Mouse (Mus musculus) left cerebral cortex, postnatal 14 days (tissue): ENCODE data around the gene Cacna1i. TPM values are rescaled to one million over a fixed set of nuclear protein-coding genes. Genes with fewer than 3 reads are reported as not detected.

Experiments
- DNase-seq, 2 experiments: peaks; one replicate each; pipeline ENCODE4 v3.0.0; 2021 to 2022; ENCODE audit warnings: low spot score in 2 of 2, mixed read lengths in 1 of 2
- intact Hi-C: fragments of 180-260 bp; cut with DNase I; formaldehyde crosslinking; loops from one replicate; pipeline ENCODE4 v1.15.1; 2025
- total RNA-seq, 2 experiments: library from RNA; stranded (reverse); gene quantifications; 2 replicates each; pipeline ENCODE4 v1.2.3; 2021

The Cacna1i gene
- total RNA-seq, 2 experiments from 2014 or later = 85.0 to 100 TPM

DNA sequence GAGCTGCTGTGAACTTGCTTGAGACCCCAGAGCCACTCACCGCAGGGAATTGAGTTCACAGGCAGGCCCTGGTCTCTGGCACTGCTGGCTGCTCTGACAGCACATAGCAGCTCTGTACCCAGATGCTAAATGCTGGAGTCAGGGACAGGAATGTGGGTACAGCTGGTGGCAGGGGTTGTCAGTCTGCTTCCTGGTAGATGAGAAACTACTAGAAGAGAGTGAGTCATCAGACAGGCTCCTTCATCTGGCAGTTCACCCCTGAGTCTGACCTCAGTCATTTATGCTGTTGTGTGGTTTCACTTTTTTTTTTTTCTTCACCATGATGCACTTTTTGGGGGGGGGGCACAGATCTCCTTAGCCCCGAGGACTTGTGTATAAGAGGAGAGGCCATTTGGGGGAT, 32.3 kb downstream of the Cacna1i start:
- intact Hi-C loops = no loop called here
- DNase-seq = no peak

DNA sequence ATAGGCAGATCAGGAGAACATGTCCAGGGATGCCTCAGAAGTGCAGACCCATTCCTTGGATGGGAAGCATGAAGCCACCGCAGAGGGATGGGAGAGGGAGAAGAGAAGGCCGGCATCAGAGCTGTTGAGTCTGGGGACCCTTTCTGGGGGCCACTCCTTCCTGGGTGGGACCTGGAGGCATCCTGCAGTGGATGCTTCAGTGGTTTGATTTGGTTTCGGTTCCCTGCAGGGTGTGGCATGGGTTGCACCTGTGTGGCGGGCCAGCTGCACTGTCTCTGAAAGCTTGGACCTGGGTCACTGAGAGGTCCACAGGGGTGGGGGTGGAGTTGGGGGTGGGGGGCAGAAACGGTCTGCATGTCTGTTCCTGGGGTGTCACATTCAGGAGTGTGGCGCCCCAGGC, 32.9 kb downstream of the Cacna1i start:
- intact Hi-C loops = no loop called here
- no peak for DNase-seq

DNA sequence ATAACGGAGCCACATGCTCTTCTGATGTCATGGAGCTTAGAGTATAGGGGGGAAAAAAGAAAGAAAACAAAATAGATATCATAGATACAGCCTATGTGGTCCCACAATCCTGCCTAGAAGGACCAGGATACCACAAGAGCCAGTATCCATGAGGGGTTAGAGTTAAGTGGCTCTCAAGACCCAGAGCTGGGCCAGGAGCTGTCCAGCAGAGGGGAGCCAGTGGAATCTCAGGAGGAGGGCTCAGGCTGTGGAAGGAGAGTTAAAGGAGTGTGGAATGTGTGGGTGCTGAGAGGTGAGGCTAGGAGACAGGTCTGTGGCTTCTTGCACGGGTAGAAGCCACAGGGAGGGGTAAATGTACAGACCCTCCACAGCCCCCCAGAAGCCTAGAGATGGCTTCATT, 38.2 kb downstream of the Cacna1i start:
- intact Hi-C loops = no loop called here
- no peak for DNase-seq

DNA sequence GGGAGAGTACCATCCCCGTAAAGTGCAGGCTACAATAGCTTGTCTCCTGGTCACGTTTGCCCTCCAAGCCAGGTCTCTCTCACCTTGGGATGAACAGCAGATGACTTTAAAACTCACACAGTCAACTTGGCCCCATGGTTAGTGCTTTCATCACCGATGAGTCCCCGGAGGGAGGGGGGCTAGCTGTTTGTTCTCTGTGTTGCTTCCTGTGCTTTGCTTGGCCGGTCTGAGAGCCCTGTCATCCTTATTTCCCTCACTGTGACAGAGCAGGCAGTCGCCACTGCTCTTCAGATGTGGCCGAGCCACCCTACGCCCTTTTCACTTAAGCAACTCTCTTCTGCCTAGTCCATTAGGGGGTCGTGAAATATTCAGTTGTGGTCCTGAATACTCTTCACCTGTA, 38.7 kb downstream of the Cacna1i start:
- no peak for DNase-seq

DNA sequence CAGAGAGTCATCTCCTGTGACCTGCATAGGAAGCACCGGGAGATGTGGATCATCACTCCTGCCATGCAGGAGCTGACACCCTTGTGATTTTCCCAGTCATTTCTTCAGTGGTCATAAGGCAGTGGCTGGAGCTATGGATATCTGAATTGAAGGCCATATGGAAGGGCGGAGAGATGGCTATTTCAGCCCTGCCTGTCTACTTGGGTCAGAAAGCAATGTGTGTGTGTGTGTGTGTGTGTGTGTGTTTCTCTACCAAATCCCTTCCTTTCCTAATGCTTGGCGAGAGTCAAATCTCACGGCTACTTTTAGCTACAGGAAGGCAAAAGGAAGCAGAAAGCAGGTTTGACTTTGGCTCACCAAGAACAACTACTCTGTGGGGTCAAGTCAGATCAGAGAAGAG, 39.9 kb downstream of the Cacna1i start:
- intact Hi-C loops = no loop called here
- no peak for DNase-seq

More for the DNA sequence above, 38.7 kb downstream of the Cacna1i start:
- intact Hi-C loops = no loop called here

DNA sequence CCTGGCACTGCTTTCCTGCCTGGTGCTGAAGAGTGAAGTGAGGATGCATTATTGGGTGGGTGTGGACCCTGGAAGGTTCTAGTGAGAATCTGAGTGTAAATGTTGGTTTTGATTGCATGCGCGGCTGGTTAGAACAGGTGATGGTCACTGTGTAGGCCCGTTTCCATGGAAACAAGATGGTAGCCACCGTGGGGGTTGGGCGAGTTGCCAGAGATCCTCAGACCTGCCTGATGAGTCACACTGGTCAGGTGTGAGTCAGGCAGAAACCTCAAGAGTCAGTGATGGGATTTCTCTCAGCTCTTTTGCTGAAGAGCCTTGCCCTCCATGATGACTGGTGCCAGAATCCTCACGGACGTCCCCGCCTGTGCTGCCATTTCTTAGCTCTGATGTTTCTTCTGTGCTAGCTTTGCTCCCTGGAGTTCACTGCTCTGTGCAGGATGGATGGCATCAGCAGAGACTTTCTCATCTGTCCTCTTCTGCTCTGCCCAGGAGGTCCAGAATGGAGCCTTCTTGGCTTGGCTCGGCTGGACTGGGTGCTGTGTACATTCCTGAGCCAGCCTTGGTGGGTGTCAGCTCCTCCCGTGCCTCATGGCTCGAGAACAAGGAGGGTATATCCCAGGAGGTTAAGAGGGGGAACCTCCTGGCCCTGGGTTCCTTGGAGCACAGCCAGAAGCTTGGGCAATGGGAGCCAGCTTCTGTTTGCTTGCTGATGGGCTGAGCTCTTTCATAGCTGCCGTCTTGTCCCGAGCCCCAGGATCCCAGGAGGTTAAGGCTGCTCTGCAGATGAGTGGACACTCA, 40.9 kb downstream of the Cacna1i start:
- DNase-seq = peak; percentile 29 to 65

DNA sequence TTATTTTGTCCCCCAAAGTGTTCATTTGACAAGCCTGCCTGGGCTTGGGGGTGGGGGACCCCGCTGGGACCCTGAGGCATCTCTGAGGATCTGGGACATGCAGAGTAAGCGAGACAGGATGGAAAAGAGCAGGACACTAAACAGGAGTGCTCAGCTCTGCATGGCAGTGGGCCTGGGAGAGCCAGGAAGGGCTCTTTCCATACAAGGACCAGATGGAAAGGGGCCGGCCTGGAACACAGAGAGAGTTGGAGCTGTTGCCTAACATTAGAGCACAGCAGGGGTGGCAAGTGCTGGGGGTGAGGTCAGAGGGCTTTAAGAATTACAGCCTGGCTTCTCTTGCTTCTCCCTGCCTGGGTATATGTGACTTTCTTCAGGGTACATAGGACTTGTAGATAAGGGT, 43.2 kb downstream of the Cacna1i start:
- intact Hi-C loops = no loop called here
- no peak for DNase-seq

More for the DNA sequence above, 40.9 kb downstream of the Cacna1i start:
- intact Hi-C loops = no loop called here

DNA sequence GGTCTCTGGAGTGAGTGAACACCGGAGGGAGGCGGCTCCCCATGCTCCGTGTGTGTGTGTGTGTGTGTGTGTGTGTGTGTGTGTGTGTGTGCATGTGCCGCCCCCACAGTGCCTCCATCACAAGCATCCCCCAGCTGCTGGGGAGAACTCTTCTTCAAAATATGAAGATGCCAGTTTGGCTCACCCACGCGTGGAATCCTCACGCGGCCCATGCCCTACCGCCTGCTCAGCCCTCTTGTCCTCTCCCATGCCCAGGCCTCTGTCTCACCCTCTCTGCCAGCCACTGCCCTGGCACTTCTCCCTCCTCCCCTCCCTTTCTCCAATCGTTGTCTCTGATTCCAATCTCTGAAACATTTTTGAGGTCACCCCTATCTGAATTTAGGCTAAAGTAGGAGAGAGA, 47.7 kb downstream of the Cacna1i start:
- DNase-seq = peak; percentile 71 to 79

DNA sequence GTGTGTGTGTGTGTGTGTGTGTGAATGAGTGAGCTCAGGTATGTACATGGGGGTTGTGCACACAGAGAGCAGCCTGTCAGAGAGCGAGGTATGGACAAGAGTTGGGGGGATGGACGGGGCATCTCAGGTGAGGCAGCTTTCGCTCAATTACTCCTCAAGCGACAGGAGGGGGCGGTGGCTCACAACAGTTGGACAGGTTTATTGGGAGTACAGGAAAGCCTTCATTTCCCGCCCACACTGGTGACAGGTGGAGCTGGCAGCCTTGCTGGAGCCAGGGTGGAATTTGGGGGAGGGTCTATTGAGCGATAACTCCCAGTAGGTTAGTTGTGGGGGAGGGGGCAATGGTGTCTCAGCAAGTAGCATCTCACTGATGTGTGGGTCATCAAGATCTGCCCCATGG, 48.2 kb downstream of the Cacna1i start:
- intact Hi-C loops = no loop called here
- DNase-seq = peak in 1 of 2 experiments; percentile 44

More for the DNA sequence above, 47.7 kb downstream of the Cacna1i start:
- intact Hi-C loops = no loop called here

DNA sequence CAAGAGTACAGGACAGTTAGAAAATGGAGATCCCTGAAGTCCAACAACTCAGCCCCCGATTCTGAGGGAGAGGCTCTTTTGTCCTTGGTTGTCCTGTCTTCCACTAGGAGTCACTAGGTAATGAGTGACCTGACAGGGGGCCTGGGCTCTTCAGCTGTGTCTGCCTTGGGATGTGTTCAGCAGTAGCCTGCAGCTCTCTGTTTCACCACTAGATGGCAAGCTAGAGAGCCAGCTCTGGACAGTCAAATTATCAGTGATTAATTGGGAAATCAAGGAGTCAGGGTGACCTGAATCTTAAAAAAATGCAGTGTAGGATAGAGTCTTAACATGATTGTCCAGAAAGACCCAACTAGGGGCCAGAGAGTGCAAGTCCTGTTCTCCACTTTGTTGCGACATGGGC, 53.3 kb downstream of the Cacna1i start:
- intact Hi-C loops = no loop called here
- peak; percentile 47 to 53 for DNase-seq

DNA sequence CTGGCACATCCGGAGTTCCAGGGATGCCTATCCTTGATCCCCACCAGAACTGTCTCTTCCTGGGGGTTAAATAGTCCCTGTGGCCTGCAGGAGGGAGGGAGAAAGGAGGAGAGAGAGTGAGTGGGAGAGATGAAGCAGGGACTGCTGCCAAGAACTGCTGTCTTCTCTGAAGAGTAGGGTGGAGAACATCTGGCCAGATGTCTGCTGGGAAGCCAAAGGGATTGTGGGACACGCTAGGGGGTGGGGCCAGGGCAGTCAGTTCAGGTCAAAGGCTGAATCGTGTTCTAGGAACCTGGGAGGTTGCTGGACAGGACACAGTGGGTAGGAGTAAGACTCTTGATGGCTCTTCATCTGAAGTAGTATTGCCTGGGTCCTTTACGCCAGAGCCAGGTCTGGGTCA, 55.4 kb downstream of the Cacna1i start:
- DNase-seq = no peak
- intact Hi-C loops = no loop called here

DNA sequence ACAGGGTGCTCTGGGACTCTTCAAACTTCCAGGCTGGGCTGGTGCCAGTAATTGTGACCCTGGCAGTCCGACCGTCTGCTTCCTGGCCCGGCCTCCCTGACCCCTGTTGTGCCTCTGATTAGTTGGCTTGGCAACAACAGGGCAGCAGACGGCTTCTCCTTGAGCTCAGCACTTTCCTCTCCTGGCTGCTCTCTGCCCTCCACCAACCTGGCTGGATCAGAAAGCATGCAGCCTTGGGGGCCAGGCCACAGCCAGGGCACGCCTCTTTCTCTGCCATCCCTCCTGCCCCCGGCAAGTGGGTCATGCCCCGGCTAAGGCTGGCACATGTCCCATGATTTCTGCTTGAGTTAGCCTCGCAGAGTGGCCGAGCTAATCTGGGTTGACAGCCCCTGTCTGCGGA, 56.0 kb downstream of the Cacna1i start:
- DNase-seq = no peak
- intact Hi-C loops = no loop called here

DNA sequence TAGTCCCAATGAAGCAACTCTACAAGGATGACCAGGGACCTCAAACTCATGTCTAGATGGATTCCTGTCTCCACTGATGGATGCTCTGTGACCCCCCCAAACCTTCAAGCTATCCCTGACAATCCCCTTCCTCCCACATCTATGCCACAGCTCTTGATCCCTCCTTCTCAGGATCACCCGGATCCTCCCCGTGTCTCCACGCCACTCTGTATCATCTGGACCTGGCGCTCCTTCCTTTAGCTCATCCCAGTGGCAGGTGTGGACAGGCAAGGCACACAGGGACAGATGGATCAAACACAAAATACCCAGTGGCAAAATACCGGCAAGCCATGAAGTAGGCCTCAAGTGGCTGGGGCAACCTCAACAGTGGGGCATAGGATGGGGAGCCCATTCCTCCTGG, 56.7 kb downstream of the Cacna1i start:
- intact Hi-C loops = no loop called here
- DNase-seq = no peak

DNA sequence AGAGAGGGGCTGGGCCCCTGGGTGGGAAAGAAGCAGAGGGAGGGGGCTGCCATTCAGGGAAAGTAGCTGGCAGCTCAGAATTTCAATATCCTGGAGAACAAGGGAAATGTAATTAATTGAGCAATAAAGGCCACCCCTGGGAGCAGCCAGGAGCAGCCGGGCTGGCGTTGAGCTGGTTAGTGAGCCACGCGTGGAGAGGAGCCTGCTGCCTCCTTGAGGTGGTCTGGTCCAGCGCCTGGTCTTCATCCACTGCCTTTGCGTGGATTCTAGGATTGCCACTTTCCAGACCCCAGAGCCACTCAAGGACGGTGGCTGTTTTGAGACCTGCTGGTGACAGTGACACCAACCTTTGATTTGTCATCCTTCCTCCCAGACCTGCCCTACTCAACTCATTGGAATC, 59.5 kb downstream of the Cacna1i start:
- no peak for DNase-seq
- intact Hi-C loops = no loop called here

DNA sequence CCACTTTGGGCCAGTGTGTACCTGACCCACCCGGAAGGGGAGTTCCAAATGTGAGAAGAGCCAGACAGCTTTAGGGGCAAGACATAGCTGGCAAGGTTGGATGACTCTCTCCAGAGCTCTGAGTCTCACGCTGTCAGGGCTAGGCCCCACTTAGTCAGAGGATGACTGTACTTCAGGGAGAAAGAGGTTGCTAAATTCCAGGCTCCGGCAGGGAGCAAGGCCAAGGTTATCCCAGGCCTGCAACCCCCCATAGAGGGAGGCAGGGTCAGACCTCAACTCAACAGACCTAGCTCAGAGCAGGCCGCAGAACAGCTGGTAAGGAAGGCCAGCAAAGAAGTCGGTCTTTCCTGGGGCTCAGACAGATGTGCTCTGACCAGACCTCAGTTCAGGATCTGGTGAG, 63.4 kb downstream of the Cacna1i start:
- intact Hi-C loops = no loop called here
- no peak for DNase-seq

DNA sequence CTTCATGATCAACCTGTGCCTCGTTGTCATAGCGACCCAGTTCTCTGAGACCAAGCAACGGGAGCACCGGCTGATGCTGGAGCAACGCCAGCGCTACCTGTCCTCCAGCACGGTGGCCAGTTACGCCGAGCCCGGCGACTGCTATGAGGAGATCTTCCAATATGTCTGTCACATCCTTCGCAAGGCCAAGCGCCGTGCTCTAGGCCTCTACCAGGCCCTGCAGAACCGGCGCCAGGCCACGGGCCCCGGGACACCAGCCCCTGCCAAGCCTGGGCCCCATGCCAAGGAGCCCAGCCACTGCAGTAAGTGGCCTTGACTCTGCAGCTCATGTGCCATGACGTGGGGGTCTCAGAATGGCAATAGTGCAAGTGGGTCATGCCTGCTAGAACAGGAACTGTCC, 71.8 kb downstream of the Cacna1i start:
- intact Hi-C loops = no loop called here
- DNase-seq = peak; percentile 48 to 49

DNA sequence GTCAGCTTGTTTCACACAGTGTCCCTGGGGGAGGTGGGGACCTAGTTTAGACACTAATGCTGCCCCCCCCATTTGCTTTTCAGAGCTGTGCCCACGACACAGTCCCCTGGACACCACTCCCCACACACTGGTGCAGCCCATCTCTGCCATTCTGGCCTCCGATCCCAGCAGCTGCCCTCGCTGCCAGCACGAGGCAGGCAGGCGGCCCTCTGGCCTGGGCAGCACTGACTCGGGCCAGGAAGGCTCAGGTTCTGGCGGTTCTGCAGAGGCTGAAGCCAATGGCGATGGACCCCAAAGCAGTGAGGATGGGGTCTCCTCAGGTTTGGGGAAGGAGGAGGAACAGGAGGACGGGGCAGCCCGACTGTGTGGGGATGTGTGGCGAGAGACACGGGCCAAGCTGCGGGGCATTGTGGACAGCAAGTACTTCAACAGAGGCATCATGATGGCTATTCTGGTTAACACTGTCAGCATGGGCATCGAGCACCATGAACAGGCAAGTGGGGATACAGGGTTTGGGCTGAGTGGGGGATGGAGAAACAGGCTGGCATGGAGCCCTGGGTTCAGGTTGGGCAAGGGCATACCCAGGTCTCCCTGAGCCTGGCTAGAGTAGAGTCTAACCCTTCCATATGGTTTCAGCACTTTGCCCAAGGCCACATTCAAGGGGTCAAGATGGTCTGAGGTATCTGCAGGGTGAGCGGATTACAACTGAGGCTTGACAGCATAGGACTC, 74.9 kb downstream of the Cacna1i start:
- intact Hi-C loops = no loop called here
- DNase-seq = no peak

DNA sequence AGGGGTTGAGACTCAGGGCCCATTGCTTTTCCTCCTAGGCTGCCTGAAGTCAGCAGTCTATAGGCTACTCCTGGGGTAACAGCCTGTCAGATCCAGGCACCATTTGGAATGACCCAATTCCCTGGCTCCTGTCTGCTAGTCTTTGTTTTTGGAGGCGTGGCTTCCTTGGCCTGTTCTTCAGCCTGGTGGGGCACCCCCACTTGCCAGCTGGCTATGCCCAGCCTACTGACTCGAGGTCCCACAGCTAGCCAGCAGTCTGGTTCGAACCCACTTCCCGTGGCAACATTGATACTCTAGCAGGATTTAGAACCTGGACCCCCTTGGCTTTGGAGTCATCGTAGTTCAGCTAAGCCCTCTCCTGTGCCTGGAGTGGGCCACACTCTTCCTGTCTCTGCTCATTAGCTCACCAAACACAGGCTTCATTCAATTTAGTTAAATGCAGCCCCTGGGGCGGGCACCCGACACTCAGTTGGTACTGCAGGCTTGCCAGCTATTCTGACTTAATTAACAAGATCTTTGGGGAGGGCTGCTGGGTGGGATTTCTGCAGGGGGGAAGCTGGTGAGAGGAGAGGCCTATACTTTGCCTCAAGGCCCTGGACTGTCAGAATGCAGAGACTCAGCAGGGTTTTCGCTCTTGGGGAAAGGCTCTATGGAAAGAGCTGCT, 75.6 kb downstream of the Cacna1i start:
- intact Hi-C loops = no loop called here
- no peak for DNase-seq

DNA sequence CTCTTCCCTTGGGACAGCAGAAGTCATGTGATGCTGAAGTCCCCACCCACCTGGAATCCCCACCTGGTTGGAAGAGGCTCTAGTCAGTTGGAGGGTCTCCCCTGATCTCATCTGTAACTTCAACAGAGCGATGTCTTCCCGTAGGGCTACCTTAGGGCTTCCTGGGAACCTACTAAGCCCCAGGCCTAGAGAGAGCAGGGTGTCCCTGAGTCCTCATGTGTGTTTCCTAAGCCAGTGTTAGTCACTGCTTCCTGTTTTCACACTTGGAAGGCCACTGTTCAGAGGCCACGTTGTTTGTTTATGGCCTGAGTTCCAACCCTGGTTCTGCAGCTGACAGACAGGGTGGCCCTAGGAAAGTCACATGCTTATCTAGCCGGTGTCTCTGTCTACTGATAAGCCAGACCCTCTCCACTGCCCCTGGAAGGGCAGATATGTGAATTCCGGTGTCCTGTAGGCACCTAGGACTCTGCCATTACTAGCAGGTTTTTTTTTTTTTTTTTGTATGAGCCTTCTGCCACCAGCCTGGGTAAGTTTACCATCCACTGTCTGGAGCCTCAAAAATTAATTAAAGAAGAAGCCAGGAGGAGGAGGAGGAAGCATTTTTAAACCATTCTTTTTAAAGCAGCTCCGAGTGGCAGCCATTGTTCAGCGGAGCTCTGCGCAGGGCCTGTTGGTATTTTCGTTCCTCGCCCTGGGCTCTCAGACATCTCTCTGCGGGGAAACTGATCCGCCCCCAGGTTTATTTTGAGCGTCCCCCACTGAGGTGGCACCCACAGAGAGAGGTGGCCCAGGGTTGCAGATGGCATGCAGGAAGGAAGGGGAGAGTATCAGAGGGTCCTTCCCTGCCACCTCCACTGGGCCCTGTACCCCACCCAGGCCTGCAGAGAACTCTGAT, 77.0 kb downstream of the Cacna1i start:
- intact Hi-C loops = no loop called here
- peak in 1 of 2 experiments; percentile 64 for DNase-seq
